Mouse (Mus musculus) heart, adult 2 months (tissue): Measurements from ENCODE around the gene N6amt1.

ENCODE experiments used
- CTCF ChIP-seq: fragments of 200-600 bp; IDR thresholded peaks from 2 replicates; pipeline ENCODE4 v1.8.1; 2022; ENCODE audit warnings: antibody characterized with exemption, mild to moderate bottlenecking, moderate library complexity
- POLR2A ChIP-seq: fragments of 200-500 bp; IDR thresholded peaks from 2 replicates; pipeline ENCODE4 v1.6.1; 2011; ENCODE audit warnings: mild to moderate bottlenecking, low read depth, low read length, control low read depth; ENCODE audit not compliant: insufficient read depth

GRCm38 (mm10) chr16:87354748-87355147 lies 763 bp downstream of the N6amt1 start:
- TF ChIP-seq POLR2A (no peak), CTCF (no peak)
